In the genomic region with DNA sequence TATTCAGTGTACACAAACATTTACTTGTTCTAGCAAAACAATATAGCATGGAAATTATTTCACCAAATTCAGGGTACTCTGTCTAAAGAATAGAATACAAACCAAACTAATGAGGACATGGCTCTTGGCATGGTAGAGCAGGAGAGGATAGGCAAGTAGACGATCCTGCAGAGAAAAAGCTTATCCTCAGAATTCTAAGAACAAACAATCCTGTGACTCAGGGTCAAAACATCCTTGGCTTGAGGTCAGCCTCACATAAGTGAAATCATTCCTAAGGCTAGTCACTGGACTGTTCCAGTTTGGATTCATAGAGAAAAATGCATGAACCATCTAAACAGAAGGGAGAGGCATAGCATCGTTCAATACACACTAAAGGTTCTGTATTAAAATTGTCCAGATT, we compare ENCODE assay signal across 17 mouse cellular contexts.
"Had no signal": no experiment of that assay in that cellular context is flagged by ENCODE, and none has a peak within 500 bp of the region (broad histone marks: within the 10 kb centered on the region; RNA-seq: fewer than 3 reads in every experiment).

No protein-coding gene starts in this region.

- DNase-seq: retina, postnatal 1 day; right cerebral cortex, adult 18-20 months; right cerebral cortex, postnatal 14 days; right cerebral cortex, postnatal 25 days; right cerebral cortex, postnatal 4 days; spleen, adult 18-20 months; thymus, adult 18-20 months; thymus, adult 2 months; thymus, postnatal 14 days; thymus, postnatal 25 days; thymus, postnatal 36 days; thymus, postnatal 4 days had no signal

- H3K9ac ChIP-seq: neural tube, embryonic 12.5 days; neural tube, embryonic 13.5 days; neural tube, embryonic 15.5 days; stomach, embryonic 15.5 days had no signal

- H3K4me3 ChIP-seq: neural tube, embryonic 12.5 days; neural tube, embryonic 13.5 days; neural tube, embryonic 15.5 days; stomach, embryonic 15.5 days had no signal

- H3K27ac ChIP-seq: neural tube, embryonic 12.5 days; neural tube, embryonic 13.5 days; neural tube, embryonic 15.5 days; stomach, embryonic 15.5 days; stomach, postnatal 0 days had no signal

- H3K4me2 ChIP-seq: neural tube, embryonic 12.5 days; neural tube, embryonic 13.5 days; neural tube, embryonic 15.5 days; stomach, embryonic 15.5 days had no signal

- H3K27me3 ChIP-seq: neural tube, embryonic 12.5 days; neural tube, embryonic 13.5 days; neural tube, embryonic 15.5 days; stomach, embryonic 15.5 days had no signal

- H3K9me3 ChIP-seq: neural tube, embryonic 12.5 days; neural tube, embryonic 13.5 days; neural tube, embryonic 15.5 days; stomach, embryonic 15.5 days had no signal

- H3K4me1 ChIP-seq: neural tube, embryonic 12.5 days; neural tube, embryonic 13.5 days; neural tube, embryonic 15.5 days; stomach, embryonic 15.5 days had no signal

- H3K36me3 ChIP-seq: neural tube, embryonic 12.5 days; neural tube, embryonic 13.5 days; neural tube, embryonic 15.5 days; stomach, embryonic 15.5 days had no signal
